Mouse (Mus musculus) thymus, adult 2 months (tissue): ENCODE results near the gene Bclaf1. TPM values are rescaled to one million over a fixed set of nuclear protein-coding genes. Genes with fewer than 3 reads are reported as not detected.

ENCODE experiments used
- DNase-seq: peaks from one replicate; pipeline ENCODE4 v3.0.0; 2021
- H3K27ac ChIP-seq: fragments of 200-500 bp; 2 replicates; pipeline ENCODE4 v1.5.1; 2012; ENCODE audit warnings: low read length, control low read depth; ENCODE audit not compliant: control insufficient read depth, insufficient read depth
- H3K27me3 ChIP-seq: fragments of 200-500 bp; 2 replicates; pipeline ENCODE4 v1.6.1; 2012; ENCODE audit warnings: mild to moderate bottlenecking, low read length, moderate library complexity, mixed read lengths; ENCODE audit not compliant: control insufficient read depth, insufficient read depth
- H3K36me3 ChIP-seq: fragments of 200-500 bp; 2 replicates; pipeline ENCODE4 v1.6.1; 2012; ENCODE audit warnings: mild to moderate bottlenecking, low read length, moderate library complexity; ENCODE audit not compliant: control insufficient read depth, insufficient read depth
- H3K4me1 ChIP-seq: fragments of 200-500 bp; replicated peaks from 2 replicates; pipeline ENCODE4 v1.6.1; 2012; ENCODE audit warnings: low read length; ENCODE audit not compliant: control insufficient read depth, insufficient read depth
- H3K4me3 ChIP-seq: fragments of 200-500 bp; 2 replicates; pipeline ENCODE4 v1.5.1; 2012; ENCODE audit warnings: mild to moderate bottlenecking, low read length, control low read depth, moderate library complexity; ENCODE audit not compliant: control insufficient read depth, insufficient read depth
- CTCF ChIP-seq: fragments of 200-500 bp; IDR thresholded peaks from 2 replicates; pipeline ENCODE4 v1.5.1; 2012; ENCODE audit warnings: mild to moderate bottlenecking, control low read depth, low read length, moderate library complexity, borderline replicate concordance; ENCODE audit not compliant: control insufficient read depth, poor library complexity, insufficient read depth; ENCODE audit errors: extremely low read depth
- POLR2A ChIP-seq: fragments of 200-500 bp; IDR thresholded peaks from 2 replicates; pipeline ENCODE4 v1.6.1; 2012; ENCODE audit warnings: mild to moderate bottlenecking, low read length, control low read depth, moderate library complexity; ENCODE audit not compliant: control insufficient read depth, poor library complexity, insufficient read depth; ENCODE audit errors: extremely low read depth
- WGBS: fragments of 180-500 bp; shearing (Covaris S2); methylation state at CpG from one replicate; pipeline ENCODE4 v1.1.7; 2018; 5-methylcytosine and 5-hydroxymethylcytosine counted together
- polyA plus RNA-seq: library from polyadenylated mRNA; depleted of rRNA; stranded (reverse); fragments of >200 nt; gene quantifications from 2 replicates; pipeline ENCODE4 v1.2.3, GENCODE M21; 2012

Bclaf1 gene
- polyA plus RNA-seq, 1 experiment = 42.0 TPM

DNA sequence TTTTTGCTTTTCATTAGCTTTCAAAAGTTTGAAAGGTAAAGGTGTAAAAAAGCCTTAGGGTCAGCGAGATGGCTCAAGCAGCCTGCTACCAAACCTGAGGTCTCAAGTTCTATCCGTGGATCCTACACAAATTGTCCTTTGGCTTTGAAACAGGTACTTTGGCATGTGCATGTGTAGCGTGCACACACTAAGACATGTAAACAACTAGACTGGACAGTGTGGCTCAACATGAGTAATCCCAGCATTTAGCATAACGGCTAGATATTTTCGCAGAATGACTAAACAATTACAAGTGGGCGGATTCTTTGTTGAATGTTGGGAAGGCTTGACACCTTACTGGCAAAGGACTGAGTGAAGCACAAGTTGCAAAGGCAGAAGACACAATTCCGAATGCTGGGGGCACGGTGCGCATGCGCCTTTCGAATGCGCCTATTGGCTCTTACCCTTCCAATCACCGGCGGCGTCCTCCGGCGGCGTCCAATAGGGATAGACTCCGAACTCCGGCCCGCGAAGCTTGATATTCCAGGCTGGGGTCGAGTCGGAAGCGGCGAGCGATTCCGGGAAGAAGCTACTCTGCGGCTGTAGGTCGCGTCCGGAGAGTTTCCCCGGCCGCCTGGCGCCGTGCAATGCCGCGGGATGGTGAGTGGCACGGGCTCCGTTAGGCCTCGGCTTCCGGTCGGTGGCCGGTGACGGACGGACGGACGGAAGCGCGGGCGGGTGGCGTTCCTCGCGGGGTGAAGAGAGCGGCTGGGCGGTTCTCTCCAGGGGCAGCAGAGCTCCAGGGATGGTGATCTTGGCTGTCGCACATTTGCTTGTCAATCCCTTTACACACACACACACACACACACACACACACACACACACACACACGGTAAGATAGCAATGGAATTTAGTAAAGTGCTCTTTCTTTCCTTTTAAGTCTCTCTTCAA lies 35.3 kb downstream of the Bclaf1 start, which contains the start of gene Mtfr2:
Gene Mtfr2 (plus strand): TSS at position 486 of the 930 bp plus-strand sequence.
- peaks cover 27% of the 10 kb centered on the region for H3K36me3 ChIP-seq
- peak; percentile 91 for DNase-seq
- no peak within 1 kb of the TSS for H3K27ac ChIP-seq
- H3K27me3 ChIP-seq = no peaks in the 10 kb centered on the region
- TF ChIP-seq POLR2A = peak; percentile 35; the same call in 1 of the 2 replicates
- TF ChIP-seq CTCF = no peak
- H3K4me3 ChIP-seq = peak within 1 kb of the TSS; percentile 55
- 1% methylated on average over 58 of the region's 58 CpGs for WGBS
- H3K4me1 ChIP-seq = 0 out of 2 replicates have a peak, but pooled peaks cover 5% of the 10 kb centered on the region

DNA sequence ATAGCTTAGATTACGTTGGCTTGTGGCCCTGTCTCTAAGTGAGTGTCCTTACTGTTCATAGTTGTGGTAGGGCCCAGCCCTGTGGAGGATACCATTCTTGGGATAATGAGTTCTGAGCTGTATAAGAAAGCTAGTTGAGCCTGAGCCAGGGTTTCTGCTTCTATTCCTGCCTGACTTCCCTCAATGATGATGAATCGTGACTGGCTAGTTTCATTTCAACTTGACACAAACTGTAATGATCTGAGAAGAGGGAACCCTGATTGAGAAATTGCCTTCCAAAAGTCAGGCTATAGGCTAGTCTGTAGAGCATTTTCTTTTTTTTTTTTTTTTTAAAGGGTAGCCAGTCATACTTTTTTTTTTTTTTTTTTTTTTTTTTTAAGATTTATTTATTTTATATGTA lies 36.6 kb downstream of the Bclaf1 start:
- TF ChIP-seq POLR2A = no peak
- no peak for TF ChIP-seq CTCF
- no peak for DNase-seq
- Histone ChIP-seq H3K36me3 (peaks cover 13% of the 10 kb centered on the region), H3K27ac (no peak overlapping the region), H3K4me3 (no peak overlapping the region), H3K27me3 (no peaks in the 10 kb centered on the region), H3K4me1 (0 out of 2 replicates have a peak, but pooled peaks cover 5% of the 10 kb centered on the region)
- WGBS = 76% methylated on average over 2 of the region's 2 CpGs

DNA sequence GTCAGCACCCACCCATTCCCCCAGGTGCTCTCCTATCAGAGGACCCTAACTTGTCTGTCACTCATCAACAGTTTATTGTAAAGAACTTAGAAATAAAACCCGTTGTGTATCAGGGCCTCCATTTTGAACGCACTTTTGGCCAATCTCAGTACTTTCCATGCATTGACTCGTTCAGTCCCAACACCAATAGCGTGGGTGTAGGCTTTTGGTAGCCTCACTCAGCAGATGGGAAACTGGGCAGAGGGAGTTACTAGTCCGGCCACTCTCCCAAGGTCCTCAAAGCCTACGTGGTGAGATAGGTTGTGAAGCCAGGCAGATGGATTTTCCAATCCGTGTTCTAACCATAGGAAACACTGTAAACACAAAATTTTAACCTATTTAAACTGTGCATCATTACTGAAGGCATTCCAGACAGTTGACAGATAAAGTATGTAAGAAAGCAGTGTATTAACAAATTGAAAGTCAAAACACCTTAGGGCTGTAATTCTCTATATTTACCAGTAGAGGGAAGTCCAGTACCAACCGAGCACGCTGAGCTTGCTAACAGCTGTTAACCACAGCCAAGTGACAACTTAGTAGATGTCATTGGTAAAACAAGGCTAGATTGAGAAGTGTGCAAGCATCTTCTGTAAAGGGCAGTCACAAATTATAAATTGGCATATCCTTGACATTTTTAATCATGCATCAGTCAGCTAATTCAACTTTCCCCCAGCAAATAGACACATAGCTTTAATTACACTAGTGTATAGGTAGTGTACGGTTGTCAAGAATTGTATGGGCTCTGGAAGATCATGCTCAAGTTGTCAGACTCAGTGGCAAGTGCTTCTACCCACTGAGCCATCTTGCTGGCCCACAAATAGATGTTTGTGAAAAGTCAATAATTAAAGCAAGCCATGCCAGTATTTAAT lies 49.5 kb downstream of the Bclaf1 start:
- TF ChIP-seq CTCF (no peak), POLR2A (no peak)
- H3K4me3 ChIP-seq = no peak overlapping the region
- no peak for DNase-seq
- WGBS = 72% methylated on average over 10 of the region's 10 CpGs
- no peaks in the 10 kb centered on the region for H3K27me3 ChIP-seq
- H3K4me1 ChIP-seq = no peaks in the 10 kb centered on the region
- no peaks in the 10 kb centered on the region; the same call in 1 of the 2 replicates for H3K36me3 ChIP-seq
- H3K27ac ChIP-seq = no peak overlapping the region

DNA sequence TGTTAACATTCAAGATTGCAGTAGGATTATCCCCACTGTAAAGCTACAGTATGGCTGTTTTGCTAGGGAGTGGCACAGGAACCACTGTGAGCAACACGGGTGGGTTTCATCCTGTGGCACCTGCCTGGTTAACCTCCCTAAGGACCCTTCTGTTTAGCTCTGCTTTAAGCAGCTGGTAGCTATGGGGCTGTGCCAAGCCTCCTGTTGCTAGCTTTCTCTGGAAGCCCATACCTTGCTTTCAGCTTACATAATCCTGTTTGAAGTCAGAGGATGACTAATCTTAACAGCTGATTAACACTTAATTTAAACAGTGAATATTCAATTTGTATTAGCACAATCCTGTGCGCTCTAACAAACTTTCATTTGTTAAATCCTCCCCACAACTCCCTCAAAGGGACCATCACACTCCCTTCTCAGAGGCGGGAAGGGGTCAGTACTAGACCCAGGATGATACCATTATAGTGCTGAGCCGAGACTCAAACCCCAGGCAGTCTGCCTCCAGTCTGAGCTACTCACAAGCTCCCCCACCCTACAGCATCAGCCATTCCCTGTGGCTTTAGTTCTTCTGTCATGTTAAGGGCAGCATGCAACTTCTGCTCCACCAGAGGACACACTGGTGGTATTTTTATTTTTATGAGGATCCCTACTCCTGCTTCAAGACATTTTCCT lies 50.3 kb downstream of the Bclaf1 start:
- Histone ChIP-seq H3K4me1 (no peaks in the 10 kb centered on the region), H3K27ac (no peak overlapping the region), H3K27me3 (no peaks in the 10 kb centered on the region), H3K36me3 (no peaks in the 10 kb centered on the region), H3K4me3 (no peak overlapping the region)
- DNase-seq = no peak
- no peak for TF ChIP-seq POLR2A
- no peak for TF ChIP-seq CTCF
- 94% methylated on average over 4 of the region's 4 CpGs for WGBS

DNA sequence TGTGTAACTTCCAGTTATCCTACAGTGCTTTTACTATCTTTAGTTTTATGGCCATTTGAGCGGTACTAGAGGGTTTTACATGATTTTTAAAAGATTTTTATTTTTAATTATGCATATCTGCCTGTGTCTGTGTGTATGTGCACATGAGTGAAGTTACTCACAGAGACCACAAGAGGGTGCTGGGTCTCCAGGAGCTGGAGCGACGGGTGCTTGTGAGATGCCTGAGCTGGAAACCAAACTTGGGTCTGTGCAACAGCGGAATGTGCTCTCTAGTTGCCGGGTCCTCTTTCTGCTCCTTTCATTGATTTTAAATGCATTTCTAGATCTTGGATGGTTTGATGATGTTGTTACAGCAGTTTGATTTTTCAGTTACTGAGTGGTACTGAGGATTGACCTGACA lies 59.8 kb downstream of the Bclaf1 start:
- WGBS = 98% methylated on average over 5 of the region's 5 CpGs
- Histone ChIP-seq H3K27ac (no peak overlapping the region), H3K36me3 (no peaks in the 10 kb centered on the region), H3K27me3 (no peaks in the 10 kb centered on the region), H3K4me1 (no peaks in the 10 kb centered on the region), H3K4me3 (no peak overlapping the region)
- no peak for DNase-seq
- TF ChIP-seq POLR2A = no peak
- TF ChIP-seq CTCF = no peak

DNA sequence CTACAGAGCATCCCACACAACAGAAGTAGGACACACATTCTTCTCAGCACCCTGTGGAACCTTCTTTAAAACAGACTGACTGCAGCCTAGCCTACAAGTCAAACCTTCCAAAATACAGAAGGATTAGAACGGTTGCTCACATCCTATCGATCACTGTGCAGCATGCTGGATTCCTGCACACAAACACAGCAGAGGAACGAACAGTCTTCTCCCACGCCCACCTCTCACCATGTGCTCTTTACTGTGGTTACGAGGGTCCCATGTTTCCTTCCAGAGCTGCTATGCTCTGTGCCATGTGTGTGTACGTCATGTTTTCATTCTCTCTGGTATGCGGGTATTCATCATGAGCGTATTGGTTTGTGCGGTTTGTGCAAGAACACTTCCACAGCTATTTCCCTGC lies 65.4 kb downstream of the Bclaf1 start:
- WGBS = 71% methylated on average over 9 of the region's 9 CpGs
- H3K36me3 ChIP-seq = no peaks in the 10 kb centered on the region
- no peaks in the 10 kb centered on the region for H3K4me1 ChIP-seq
- TF ChIP-seq POLR2A = no peak
- TF ChIP-seq CTCF = no peak
- no peak overlapping the region for H3K4me3 ChIP-seq
- H3K27ac ChIP-seq = no peak overlapping the region
- DNase-seq = no peak
- H3K27me3 ChIP-seq = no peaks in the 10 kb centered on the region
